Mouse (Mus musculus) heart, embryonic 14.5 days (tissue): ENCODE measurements around the gene Ccr6. TPM values are rescaled to one million over a fixed set of nuclear protein-coding genes. Genes with fewer than 3 reads are reported as not detected.

Source experiments
- ATAC-seq: fragments of 200-750 bp; cut with Nextera tagmentation; 2 replicates; pipeline ENCODE4 v1.8.0; 2017; ENCODE audit warnings: low read depth, moderate TSS enrichment; ENCODE audit not compliant: insufficient number of reproducible peaks, insufficient read depth, low FRiP score
- H3K27ac ChIP-seq, 2 experiments: fragments of 200-500 bp in 1 of 2; fragments of 300-500 bp in 1 of 2; sonication (generic) in 1 of 2; replicated peaks in 1 of 2; 2 replicates each; pipeline ENCODE4 v1.5.1; 2012 to 2014; ENCODE audit warnings: low read depth in 2 of 2, low read length in 2 of 2, control low read depth in 1 of 2, mild to moderate bottlenecking in 1 of 2, mixed read lengths in 1 of 2; ENCODE audit not compliant: control insufficient read depth in 1 of 2, insufficient read depth in 1 of 2
- H3K27me3 ChIP-seq: fragments of 300-500 bp; sonication (generic); 2 replicates; pipeline ENCODE4 v1.6.1; 2014; ENCODE audit warnings: mild to moderate bottlenecking, low read length, control low read depth; ENCODE audit not compliant: control insufficient read depth, insufficient read depth
- H3K36me3 ChIP-seq: fragments of 300-500 bp; sonication (generic); 2 replicates; pipeline ENCODE4 v1.6.1; 2014; ENCODE audit warnings: mild to moderate bottlenecking, control low read depth, low read length, mixed read lengths; ENCODE audit not compliant: control insufficient read depth, insufficient read depth
- H3K4me1 ChIP-seq, 2 experiments: fragments of 200-500 bp in 1 of 2; fragments of 300-500 bp in 1 of 2; sonication (generic) in 1 of 2; 2 replicates each; pipeline ENCODE4 v1.6.1; 2012 to 2014; ENCODE audit warnings: low read length in 2 of 2, control low read depth in 1 of 2, mixed read lengths in 1 of 2; ENCODE audit not compliant: control insufficient read depth in 2 of 2, insufficient read depth in 2 of 2
- H3K4me2 ChIP-seq: fragments of 300-500 bp; sonication (generic); 2 replicates; pipeline ENCODE4 v1.6.1; 2014; ENCODE audit warnings: mild to moderate bottlenecking, low read length
- H3K4me3 ChIP-seq, 2 experiments: fragments of 200-500 bp in 1 of 2; fragments of 300-500 bp in 1 of 2; sonication (generic) in 1 of 2; 2 replicates each; pipeline ENCODE4 v1.5.1; 2012 to 2014; ENCODE audit warnings: low read length in 2 of 2, mild to moderate bottlenecking in 2 of 2, control low read depth in 1 of 2, low read depth in 1 of 2, moderate library complexity in 1 of 2; ENCODE audit not compliant: control insufficient read depth in 1 of 2, insufficient read depth in 1 of 2
- H3K9ac ChIP-seq: fragments of 300-500 bp; sonication (generic); 2 replicates; pipeline ENCODE4 v1.6.1; 2014; ENCODE audit warnings: mild to moderate bottlenecking, low read length
- H3K9me3 ChIP-seq: fragments of 300-500 bp; sonication (generic); 2 replicates; pipeline ENCODE4 v1.6.1; 2016; ENCODE audit warnings: low read length, control low read depth; ENCODE audit not compliant: control insufficient read depth
- WGBS: fragments of 180-500 bp; shearing (Covaris S2); extraction: QIAGEN DNeasy Blood & Tissue Kit; methylation state at CpG from one replicate; pipeline ENCODE4 v1.1.7; 2014; 5-methylcytosine and 5-hydroxymethylcytosine counted together
- polyA plus RNA-seq: library from polyadenylated mRNA; unstranded; fragments of >200 nt; fragmentation: Nextera tagmentation; extraction: Ambion mirVana; gene quantifications from 2 replicates; pipeline ENCODE4 v1.2.1, GENCODE M21; 2014

Gene Ccr6
- polyA plus RNA-seq, 1 experiment from 2014 or later = not detected

DNA sequence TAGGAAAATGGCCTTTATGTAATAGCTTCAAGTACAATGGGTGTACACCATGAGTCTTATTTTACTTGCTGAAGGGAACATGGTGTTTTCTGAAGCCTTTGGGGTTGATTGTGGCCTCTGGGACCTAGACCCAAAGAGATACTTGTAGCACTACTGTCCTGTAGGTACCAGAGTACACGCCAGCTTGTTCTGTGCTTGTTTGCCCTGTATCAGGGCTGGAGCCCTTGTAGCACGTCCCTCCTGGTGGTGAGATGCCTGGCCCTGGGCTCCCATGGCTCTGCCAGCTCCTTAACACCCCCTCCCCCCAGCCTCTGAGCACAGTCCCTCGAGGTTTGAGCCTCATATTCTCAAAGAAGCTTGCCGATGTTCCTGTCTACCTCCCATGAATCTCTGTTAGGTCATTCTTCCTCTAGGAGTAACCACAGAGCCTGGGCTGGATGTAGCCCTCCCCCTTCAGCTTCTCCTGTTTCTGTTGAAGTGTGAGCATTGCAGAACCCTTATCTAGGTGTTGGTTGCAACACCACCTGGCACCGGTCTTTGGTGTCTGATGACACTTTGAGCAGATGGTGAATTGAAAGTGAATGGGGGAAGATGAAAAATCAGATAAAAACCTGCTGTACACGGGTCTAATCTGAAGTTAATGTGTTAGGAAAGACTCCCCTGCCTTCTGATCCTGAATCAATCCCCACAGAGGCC is 36.4 kb downstream of the Ccr6 start:
- no peak for ATAC-seq
- Histone ChIP-seq H3K9ac (no peak overlapping the region), H3K4me3 (no peak overlapping the region), H3K9me3 (no peaks in the 10 kb centered on the region), H3K4me2 (no peak overlapping the region), H3K36me3 (no peaks in the 10 kb centered on the region), H3K27ac (no peak overlapping the region), H3K4me1 (peaks cover 0 to 5% of the 10 kb centered on the region in 2 experiments; a peak in 2 of 4 replicates), H3K27me3 (no peaks in the 10 kb centered on the region)
- WGBS = 39% methylated on average over 6 of the region's 6 CpGs

DNA sequence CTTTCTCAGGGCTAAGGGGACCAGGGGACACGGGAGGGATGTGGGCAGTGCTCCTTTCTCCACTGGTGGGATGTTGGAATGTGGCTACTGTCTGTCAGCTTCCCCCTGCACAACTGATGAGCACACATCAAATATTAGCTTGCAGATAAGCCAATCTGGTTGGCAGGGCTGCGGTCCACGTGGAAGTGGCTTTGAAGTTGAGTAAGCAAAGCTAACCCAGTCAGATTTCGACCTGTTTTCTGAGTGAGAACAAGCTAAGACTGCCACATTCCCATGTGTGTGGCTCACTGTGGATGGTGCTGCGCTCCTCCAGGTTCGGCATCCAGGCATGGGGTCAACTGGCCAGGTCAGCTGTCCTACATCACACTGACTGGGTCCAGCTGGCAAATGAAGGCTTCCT is 37.1 kb downstream of the Ccr6 start:
- Histone ChIP-seq H3K4me3 (no peak overlapping the region), H3K4me2 (no peak overlapping the region), H3K36me3 (no peaks in the 10 kb centered on the region), H3K9me3 (no peaks in the 10 kb centered on the region), H3K27me3 (no peaks in the 10 kb centered on the region), H3K27ac (no peak overlapping the region), H3K4me1 (peaks cover 0 to 5% of the 10 kb centered on the region in 2 experiments; a peak in 2 of 4 replicates), H3K9ac (no peak overlapping the region)
- 59% methylated on average over 6 of the region's 6 CpGs for WGBS
- no peak for ATAC-seq

DNA sequence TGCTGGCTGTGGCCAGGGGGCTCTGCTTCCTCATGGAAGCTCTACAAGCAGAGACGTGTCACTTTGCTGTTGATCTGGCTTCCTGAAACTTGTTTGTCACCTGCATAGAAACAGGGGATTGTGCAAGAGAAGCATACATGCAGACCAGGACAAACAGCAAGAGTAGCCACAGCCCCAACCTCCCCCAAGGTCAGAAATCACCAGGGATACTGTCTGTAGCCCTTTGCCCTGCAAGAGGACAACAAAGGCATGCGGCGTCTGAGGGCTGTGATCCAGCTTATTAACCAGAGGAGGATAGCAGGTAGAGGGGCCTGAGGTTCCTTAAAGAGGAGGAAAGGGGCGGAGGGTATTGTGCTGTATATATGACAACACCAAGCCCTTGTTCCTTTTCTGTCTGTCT is 40.2 kb downstream of the Ccr6 start:
- WGBS = 66% methylated on average over 4 of the region's 4 CpGs
- Histone ChIP-seq H3K36me3 (no peaks in the 10 kb centered on the region), H3K9ac (no peak overlapping the region), H3K4me2 (no peak overlapping the region), H3K4me1 (peaks cover 0 to 5% of the 10 kb centered on the region in 2 experiments; a peak in 2 of 4 replicates), H3K27me3 (no peaks in the 10 kb centered on the region), H3K4me3 (no peak overlapping the region), H3K27ac (no peak overlapping the region), H3K9me3 (no peaks in the 10 kb centered on the region)
- no peak for ATAC-seq

DNA sequence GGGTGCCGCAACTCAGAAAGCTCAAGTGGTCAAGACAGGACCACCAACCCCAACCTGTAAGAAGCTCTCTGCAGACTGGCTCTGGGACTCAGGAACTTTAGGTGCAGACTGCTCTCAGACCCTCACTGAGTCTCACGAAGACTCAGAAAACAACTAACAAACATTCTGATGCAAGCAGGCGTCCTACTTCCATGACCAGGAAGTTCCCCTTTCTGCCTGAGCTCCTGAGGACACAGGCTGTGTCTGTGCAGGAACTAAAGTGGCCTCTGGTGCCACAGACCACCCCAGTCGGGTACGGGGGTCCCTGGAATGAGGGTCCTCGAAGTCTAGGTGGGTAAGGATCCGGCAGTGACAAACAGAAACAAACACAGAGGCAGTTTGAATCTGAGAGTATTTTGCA is 40.8 kb downstream of the Ccr6 start:
- Histone ChIP-seq H3K9me3 (no peaks in the 10 kb centered on the region), H3K9ac (no peak overlapping the region), H3K36me3 (no peaks in the 10 kb centered on the region), H3K4me3 (no peak overlapping the region), H3K4me2 (no peak overlapping the region), H3K27ac (no peak overlapping the region), H3K27me3 (no peaks in the 10 kb centered on the region), H3K4me1 (peaks cover 0 to under 1% of the 10 kb centered on the region in 2 experiments; a peak in 1 of 4 replicates)
- WGBS = 75% methylated on average over 7 of the region's 7 CpGs
- no peak for ATAC-seq

DNA sequence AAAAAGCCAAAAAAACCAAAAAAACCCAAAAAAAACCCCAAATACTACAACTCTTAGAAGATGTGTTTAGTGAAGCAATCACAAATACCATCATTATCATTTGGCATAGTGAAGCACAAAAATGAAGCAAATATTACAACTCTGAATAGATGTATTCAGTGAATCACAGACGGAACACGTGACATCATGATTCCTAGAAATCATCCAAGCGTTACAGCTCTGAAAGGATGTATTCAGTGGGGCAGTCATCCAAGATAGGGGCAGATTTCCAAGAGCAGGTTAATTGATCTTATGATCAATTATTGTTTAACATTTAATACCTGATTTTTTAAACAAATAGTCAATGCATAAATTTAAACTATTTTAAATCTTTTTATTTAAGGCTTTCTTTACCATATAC is 41.4 kb downstream of the Ccr6 start:
- ATAC-seq = no peak
- 85% methylated on average over 3 of the region's 3 CpGs for WGBS

DNA sequence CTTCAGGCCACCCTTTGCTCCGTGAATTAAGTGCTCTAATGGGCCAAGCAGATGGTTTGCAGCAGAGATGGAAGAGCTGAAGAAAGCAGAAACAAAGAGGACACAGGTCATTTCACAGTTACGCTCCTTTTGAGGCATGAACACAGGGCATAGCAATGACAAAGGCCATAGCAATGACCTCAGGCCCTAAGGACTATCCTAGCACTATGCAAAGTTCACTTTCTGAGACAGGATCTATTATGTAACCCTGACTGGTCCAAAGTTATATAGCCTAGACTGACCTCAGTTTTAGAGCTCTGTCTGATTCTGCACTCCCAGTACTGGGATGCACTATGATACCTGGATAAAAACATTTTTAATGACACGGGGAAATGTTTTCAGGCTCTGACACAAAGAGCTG is 42.5 kb downstream of the Ccr6 start:
- no peak overlapping the region for H3K4me3 ChIP-seq
- WGBS = 69% methylated on average over 3 of the region's 3 CpGs
- H3K4me2 ChIP-seq = no peak overlapping the region
- no peaks in the 10 kb centered on the region for H3K36me3 ChIP-seq
- no peak overlapping the region for H3K27ac ChIP-seq
- H3K9ac ChIP-seq = no peak overlapping the region
- no peaks in the 10 kb centered on the region for H3K27me3 ChIP-seq
- H3K9me3 ChIP-seq = no peaks in the 10 kb centered on the region
- ATAC-seq = no peak
- peaks cover 5 to 7% of the 10 kb centered on the region in 2 experiments; a peak in 3 of 4 replicates for H3K4me1 ChIP-seq

More for the DNA sequence above, 41.4 kb downstream of the Ccr6 start:
- no peaks in the 10 kb centered on the region for H3K27me3 ChIP-seq
- H3K4me3 ChIP-seq = no peak overlapping the region
- H3K36me3 ChIP-seq = no peaks in the 10 kb centered on the region
- H3K4me2 ChIP-seq = no peak overlapping the region
- no peak overlapping the region for H3K27ac ChIP-seq
- no peaks in the 10 kb centered on the region for H3K9me3 ChIP-seq
- no peak overlapping the region for H3K9ac ChIP-seq
- H3K4me1 ChIP-seq = peaks cover 0 to 2% of the 10 kb centered on the region in 2 experiments; a peak in 1 of 4 replicates

DNA sequence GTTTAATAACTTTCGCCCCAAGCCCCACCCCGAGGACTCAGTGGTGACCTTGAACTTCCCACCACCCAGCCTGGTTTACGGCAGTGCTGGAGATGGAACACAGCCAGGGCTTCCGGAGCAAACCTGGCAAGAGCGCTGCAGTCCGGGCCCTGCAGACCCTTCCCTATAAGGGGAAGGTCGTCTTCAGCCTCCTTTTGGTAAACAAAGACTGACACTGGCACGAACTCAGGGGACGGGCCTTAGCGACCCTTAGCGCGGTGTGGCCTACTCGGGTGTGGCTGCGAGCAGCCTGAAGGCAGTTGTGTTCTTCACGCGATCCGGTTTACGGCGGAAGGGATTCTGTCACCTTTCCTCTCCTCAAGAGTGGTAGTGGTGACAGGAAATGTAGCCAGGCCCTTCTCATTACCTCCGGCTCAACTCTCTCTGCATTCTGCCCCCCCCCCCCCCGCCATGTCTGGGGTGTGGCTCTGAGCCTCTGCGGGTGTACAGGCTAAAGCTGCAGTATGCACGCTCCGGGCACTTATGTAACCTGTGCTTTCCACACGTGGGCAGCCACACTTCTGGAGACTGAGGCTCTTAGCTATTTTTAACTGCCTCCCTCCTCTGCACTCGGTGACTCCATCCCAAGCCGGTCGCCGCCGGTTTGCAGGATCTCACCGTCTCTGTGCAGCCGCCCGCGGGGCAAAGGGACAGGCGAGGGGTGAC is 47.1 kb downstream of the Ccr6 start, which contains the start of gene Mpc1:
Mpc1 (plus strand) TSS at position 84 of the 705 bp plus-strand sequence.
- H3K27ac ChIP-seq = peak within 1 kb of the TSS; percentile 97 to 100
- H3K4me2 ChIP-seq = peak within 1 kb of the TSS; percentile 97
- peak within 1 kb of the TSS; percentile 86 to 87 for H3K4me3 ChIP-seq
- WGBS = under 1% methylated on average over 33 of the region's 35 CpGs
- no peaks in the 10 kb centered on the region for H3K9me3 ChIP-seq
- no peaks in the 10 kb centered on the region for H3K27me3 ChIP-seq
- peak; percentile 82 for ATAC-seq
- peak within 1 kb of the TSS; percentile 91 for H3K9ac ChIP-seq
- H3K4me1 ChIP-seq = peaks cover 9 to 13% of the 10 kb centered on the region in 2 experiments
- H3K36me3 ChIP-seq = 0 out of 2 replicates have a peak, but pooled peaks cover 2% of the 10 kb centered on the region
